19 mouse cellular contexts compared by ENCODE assay signal in the genomic region with DNA sequence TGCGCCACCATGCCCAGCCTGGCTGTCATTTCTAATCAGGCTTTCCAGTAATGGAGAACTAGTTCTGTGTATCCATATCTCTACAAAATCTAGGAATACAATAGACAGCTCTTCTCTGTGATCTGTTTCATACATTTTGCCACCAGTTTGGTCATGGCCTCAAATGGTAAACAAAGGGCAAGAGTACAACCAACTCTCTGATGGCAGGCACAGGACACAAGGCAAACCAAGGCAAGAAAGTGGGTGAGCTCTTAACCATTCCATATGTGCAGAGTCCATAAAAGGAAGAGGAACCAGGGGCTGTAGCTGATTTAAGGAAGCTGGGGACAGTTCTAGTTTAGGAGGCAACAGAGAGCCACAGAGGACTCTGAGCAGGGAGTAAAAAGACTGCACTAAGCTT. TPM values are rescaled to one million over a fixed set of nuclear protein-coding genes. Genes with fewer than 3 reads are reported as not detected.
DNase-seq lines count a peak whose midpoint lies in the region; ATAC-seq and TF ChIP-seq lines count a peak whose summit lies in the region.
"Had no signal": no experiment of that assay in that cellular context is flagged by ENCODE, and none has a peak within 500 bp of the region (broad histone marks: within the 10 kb centered on the region; RNA-seq: fewer than 3 reads in every experiment).

No protein-coding gene starts in this region.

- H3K9me3 ChIP-seq in liver, embryonic 12.5 days (replicated peaks) = no peaks in the 10 kb centered on the region
- no peaks in the 10 kb centered on the region for H3K9me3 ChIP-seq in liver, embryonic 11.5 days (ENCODE audit: control insufficient read depth, low read length)
- H3K9me3 ChIP-seq in midbrain, embryonic 11.5 days (ENCODE audit: control insufficient read depth, low read length) = no peaks in the 10 kb centered on the region
- no peaks in the 10 kb centered on the region for H3K9me3 ChIP-seq in midbrain, embryonic 10.5 days (replicated peaks)
- no peaks in the 10 kb centered on the region for H3K9me3 ChIP-seq in midbrain, embryonic 13.5 days
- H3K9me3 ChIP-seq: embryonic facial prominence, embryonic 10.5 days; embryonic facial prominence, embryonic 12.5 days; forebrain, embryonic 13.5 days; forebrain, embryonic 15.5 days had no signal

- H3K27ac ChIP-seq in liver, embryonic 12.5 days = 0 out of 2 replicates have a peak overlapping the region, but pooled peaks have one; percentile 7
- no peak overlapping the region; the same call in 1 of the 2 replicates for H3K27ac ChIP-seq in liver, embryonic 11.5 days (ENCODE audit: low read depth, low read length)
- H3K27ac ChIP-seq in midbrain, embryonic 11.5 days (ENCODE audit: low read depth, low read length) = no peak overlapping the region
- H3K27ac ChIP-seq in midbrain, embryonic 10.5 days (replicated peaks) = no peak overlapping the region
- peak overlapping the region; percentile 29; the same call in 1 of the 2 replicates for H3K27ac ChIP-seq in bone marrow macrophage, adult 2 months (ENCODE audit: insufficient read depth, low read depth, low read length)
- H3K27ac ChIP-seq in midbrain, embryonic 13.5 days = no peak overlapping the region
- H3K27ac ChIP-seq: embryonic facial prominence, embryonic 10.5 days; embryonic facial prominence, embryonic 12.5 days; forebrain, embryonic 13.5 days; forebrain, embryonic 15.5 days had no signal

- WGBS in liver, embryonic 12.5 days (ENCODE audit: insufficient replicate concordance) = 84% methylated on average over 1 of the region's 1 CpGs
- WGBS in liver, embryonic 11.5 days = 100% methylated on average over 1 of the region's 1 CpGs
- 92% methylated on average over 1 of the region's 1 CpGs for WGBS in midbrain, embryonic 11.5 days
- WGBS in midbrain, embryonic 10.5 days = 96% methylated on average over 1 of the region's 1 CpGs
- WGBS in midbrain, embryonic 13.5 days = 100% methylated on average over 1 of the region's 1 CpGs

- DNase-seq in liver, embryonic 11.5 days (ENCODE audit: low spot score) = no peak
- peak; percentile 73 for DNase-seq in midbrain, embryonic 11.5 days (ENCODE audit: low spot score, missing footprints)
- no peak for DNase-seq in midbrain, embryonic 10.5 days (ENCODE audit: low spot score)
- DNase-seq: adrenal gland, adult 2 months; adrenal gland, postnatal 10 days; adrenal gland, postnatal 25 days; cerebellum, adult 11-12 months; cerebellum, adult 2 months; cerebellum, adult 9-10 months; cerebellum, postnatal 10 days; cerebellum, postnatal 25 days had no signal

- H3K27me3 ChIP-seq in liver, embryonic 12.5 days (replicated peaks) = no peaks in the 10 kb centered on the region
- no peaks in the 10 kb centered on the region for H3K27me3 ChIP-seq in liver, embryonic 11.5 days (replicated peaks; ENCODE audit: control insufficient read depth, insufficient read depth, low read length)
- no peaks in the 10 kb centered on the region for H3K27me3 ChIP-seq in midbrain, embryonic 11.5 days (ENCODE audit: control insufficient read depth, insufficient read depth, low read length)
- H3K27me3 ChIP-seq in midbrain, embryonic 10.5 days (ENCODE audit: low read depth, poor library complexity, severe bottlenecking) = no peaks in the 10 kb centered on the region
- H3K27me3 ChIP-seq in midbrain, embryonic 13.5 days = no peaks in the 10 kb centered on the region
- H3K27me3 ChIP-seq: embryonic facial prominence, embryonic 12.5 days; forebrain, embryonic 13.5 days; forebrain, embryonic 15.5 days had no signal

- peaks cover 39% of the 10 kb centered on the region for H3K4me1 ChIP-seq in liver, embryonic 12.5 days
- peaks cover 13% of the 10 kb centered on the region for H3K4me1 ChIP-seq in liver, embryonic 11.5 days (replicated peaks; ENCODE audit: control insufficient read depth, insufficient read depth, low read length)
- peaks cover 8% of the 10 kb centered on the region for H3K4me1 ChIP-seq in midbrain, embryonic 11.5 days (ENCODE audit: control insufficient read depth, insufficient read depth, low read length)
- H3K4me1 ChIP-seq in midbrain, embryonic 10.5 days = peaks cover 22% of the 10 kb centered on the region
- H3K4me1 ChIP-seq in bone marrow macrophage, adult 2 months (ENCODE audit: control insufficient read depth, insufficient read depth, low read length) = peaks cover 23% of the 10 kb centered on the region
- peaks cover 22% of the 10 kb centered on the region for H3K4me1 ChIP-seq in midbrain, embryonic 13.5 days (replicated peaks)

- TF ChIP-seq POLR2A in bone marrow macrophage, adult 2 months (IDR thresholded peaks at IDR 0.05; ENCODE audit: borderline replicate concordance, low read depth, low read length) = no peak

- no peak for TF ChIP-seq CTCF in bone marrow macrophage, adult 2 months (IDR thresholded peaks at IDR 0.05; ENCODE audit: low read depth, low read length)

- no peak overlapping the region for H3K4me3 ChIP-seq in liver, embryonic 12.5 days
- no peak overlapping the region for H3K4me3 ChIP-seq in liver, embryonic 11.5 days (ENCODE audit: low read depth, low read length)
- H3K4me3 ChIP-seq in midbrain, embryonic 11.5 days (ENCODE audit: low read depth, low read length) = no peak overlapping the region
- H3K4me3 ChIP-seq in midbrain, embryonic 10.5 days = no peak overlapping the region
- no peak overlapping the region for H3K4me3 ChIP-seq in bone marrow macrophage, adult 2 months (ENCODE audit: insufficient read depth, low read length)
- no peak overlapping the region for H3K4me3 ChIP-seq in midbrain, embryonic 13.5 days (replicated peaks)
- H3K4me3 ChIP-seq: embryonic facial prominence, embryonic 10.5 days; embryonic facial prominence, embryonic 12.5 days; forebrain, embryonic 13.5 days; forebrain, embryonic 15.5 days had no signal

- no peak overlapping the region for H3K4me2 ChIP-seq in liver, embryonic 12.5 days
- no peak overlapping the region for H3K4me2 ChIP-seq in liver, embryonic 11.5 days
- H3K4me2 ChIP-seq in midbrain, embryonic 11.5 days = no peak overlapping the region
- H3K4me2 ChIP-seq in midbrain, embryonic 13.5 days (replicated peaks) = no peak overlapping the region
- H3K4me2 ChIP-seq: embryonic facial prominence, embryonic 12.5 days; forebrain, embryonic 13.5 days; forebrain, embryonic 15.5 days had no signal

- no peak for ATAC-seq in liver, embryonic 12.5 days
- no peak for ATAC-seq in liver, embryonic 11.5 days (replicated peaks; ENCODE audit: low FRiP score)
- no peak for ATAC-seq in midbrain, embryonic 11.5 days (ENCODE audit: low FRiP score)
- ATAC-seq in midbrain, embryonic 13.5 days = no peak
- ATAC-seq: forebrain, embryonic 13.5 days; forebrain, embryonic 15.5 days had no signal

- peaks cover 100% of the 10 kb centered on the region for H3K36me3 ChIP-seq in liver, embryonic 12.5 days
- peaks cover 66% of the 10 kb centered on the region for H3K36me3 ChIP-seq in liver, embryonic 11.5 days (ENCODE audit: control insufficient read depth, insufficient read depth, low read length)
- peaks cover 49% of the 10 kb centered on the region for H3K36me3 ChIP-seq in midbrain, embryonic 11.5 days (ENCODE audit: control insufficient read depth, insufficient read depth, low read length)
- peaks cover 93% of the 10 kb centered on the region for H3K36me3 ChIP-seq in midbrain, embryonic 10.5 days
- H3K36me3 ChIP-seq in midbrain, embryonic 13.5 days = peaks cover 83% of the 10 kb centered on the region

- no peak overlapping the region; the same call in 1 of the 2 replicates for H3K9ac ChIP-seq in liver, embryonic 12.5 days
- no peak overlapping the region for H3K9ac ChIP-seq in liver, embryonic 11.5 days (ENCODE audit: low read depth, low read length)
- H3K9ac ChIP-seq in midbrain, embryonic 11.5 days (ENCODE audit: low read length) = no peak overlapping the region
- H3K9ac ChIP-seq in midbrain, embryonic 13.5 days (replicated peaks) = no peak overlapping the region
- H3K9ac ChIP-seq: embryonic facial prominence, embryonic 12.5 days; forebrain, embryonic 13.5 days; forebrain, embryonic 15.5 days had no signal

RNA-seq across cellular contexts. Expression of a gene that starts 7.3 kb away (rescaled TPM):
- 20.1 and 20.6 TPM in 2 replicates for polyA plus RNA-seq in liver, embryonic 12.5 days (2016; fragmentation: Nextera tagmentation; extraction: Ambion mirVana)
- 23.0 and 24.0 TPM in 2 replicates for polyA plus RNA-seq in liver, embryonic 11.5 days (2014; fragmentation: Nextera tagmentation; extraction: Ambion mirVana)
- 25.7 and 27.2 TPM in 2 replicates for polyA plus RNA-seq in midbrain, embryonic 11.5 days (2014; fragmentation: Nextera tagmentation; extraction: Ambion mirVana)
- 53.2 and 61.1 TPM in 2 replicates for polyA plus RNA-seq in midbrain, embryonic 10.5 days (2016; fragmentation: Nextera tagmentation; extraction: Ambion mirVana)
- polyA plus RNA-seq in bone marrow macrophage, adult 2 months (2012; ENCODE audit: insufficient read depth, insufficient read length, missing spikeins) = 58.5 and 66.8 TPM in 2 replicates
- 61.4 and 63.1 TPM in 2 replicates for polyA plus RNA-seq in midbrain, embryonic 13.5 days (2015; fragmentation: Nextera tagmentation; extraction: Ambion mirVana)

RNA-seq across cellular contexts. Expression of a gene that starts 15.1 kb away (rescaled TPM):
- 70.5 and 73.0 TPM in 2 replicates for polyA plus RNA-seq in liver, embryonic 12.5 days (2016; fragmentation: Nextera tagmentation; extraction: Ambion mirVana)
- 124 and 130 TPM in 2 replicates for polyA plus RNA-seq in liver, embryonic 11.5 days (2014; fragmentation: Nextera tagmentation; extraction: Ambion mirVana)
- 92.6 and 99.7 TPM in 2 replicates for polyA plus RNA-seq in midbrain, embryonic 11.5 days (2014; fragmentation: Nextera tagmentation; extraction: Ambion mirVana)
- polyA plus RNA-seq in midbrain, embryonic 10.5 days (2016; fragmentation: Nextera tagmentation; extraction: Ambion mirVana) = 105 and 107 TPM in 2 replicates
- 67.0 and 72.6 TPM in 2 replicates for polyA plus RNA-seq in bone marrow macrophage, adult 2 months (2012; ENCODE audit: insufficient read depth, insufficient read length, missing spikeins)
- polyA plus RNA-seq in midbrain, embryonic 13.5 days (2015; fragmentation: Nextera tagmentation; extraction: Ambion mirVana) = 84.3 and 88.8 TPM in 2 replicates

RNA-seq across cellular contexts. Expression of a gene that starts 15.5 kb away (rescaled TPM):
- polyA plus RNA-seq in liver, embryonic 12.5 days (2016; fragmentation: Nextera tagmentation; extraction: Ambion mirVana) = 20.3 and 22.0 TPM in 2 replicates
- polyA plus RNA-seq in liver, embryonic 11.5 days (2014; fragmentation: Nextera tagmentation; extraction: Ambion mirVana) = 17.3 and 24.6 TPM in 2 replicates
- 23.8 and 28.4 TPM in 2 replicates for polyA plus RNA-seq in midbrain, embryonic 11.5 days (2014; fragmentation: Nextera tagmentation; extraction: Ambion mirVana)
- polyA plus RNA-seq in midbrain, embryonic 10.5 days (2016; fragmentation: Nextera tagmentation; extraction: Ambion mirVana) = 50.1 and 50.7 TPM in 2 replicates
- 32.0 and 33.5 TPM in 2 replicates for polyA plus RNA-seq in bone marrow macrophage, adult 2 months (2012; ENCODE audit: insufficient read depth, insufficient read length, missing spikeins)
- polyA plus RNA-seq in midbrain, embryonic 13.5 days (2015; fragmentation: Nextera tagmentation; extraction: Ambion mirVana) = 26.8 and 28.5 TPM in 2 replicates

RNA-seq across cellular contexts. Expression of a gene that starts 30.0 kb away (rescaled TPM):
- polyA plus RNA-seq in liver, embryonic 12.5 days (2016; fragmentation: Nextera tagmentation; extraction: Ambion mirVana) = 0.15 and 0.24 TPM in 2 replicates
- 0.52 and 1.6 TPM in 2 replicates for polyA plus RNA-seq in liver, embryonic 11.5 days (2014; fragmentation: Nextera tagmentation; extraction: Ambion mirVana)
- 4.1 and 4.8 TPM in 2 replicates for polyA plus RNA-seq in midbrain, embryonic 11.5 days (2014; fragmentation: Nextera tagmentation; extraction: Ambion mirVana)
- 6.6 and 8.4 TPM in 2 replicates for polyA plus RNA-seq in midbrain, embryonic 10.5 days (2016; fragmentation: Nextera tagmentation; extraction: Ambion mirVana)
- polyA plus RNA-seq in bone marrow macrophage, adult 2 months (2012; ENCODE audit: insufficient read depth, insufficient read length, missing spikeins) = not detected in 2 replicates
- 5.3 and 8.5 TPM in 2 replicates for polyA plus RNA-seq in midbrain, embryonic 13.5 days (2015; fragmentation: Nextera tagmentation; extraction: Ambion mirVana)
- polyA plus RNA-seq: C2C12 had no signal

RNA-seq across cellular contexts. Expression of a gene that starts 45.5 kb away (rescaled TPM):
- polyA plus RNA-seq in liver, embryonic 12.5 days (2016; fragmentation: Nextera tagmentation; extraction: Ambion mirVana) = 16.7 and 16.9 TPM in 2 replicates
- 23.2 and 23.9 TPM in 2 replicates for polyA plus RNA-seq in liver, embryonic 11.5 days (2014; fragmentation: Nextera tagmentation; extraction: Ambion mirVana)
- 25.6 and 26.5 TPM in 2 replicates for polyA plus RNA-seq in midbrain, embryonic 11.5 days (2014; fragmentation: Nextera tagmentation; extraction: Ambion mirVana)
- 29.4 and 36.1 TPM in 2 replicates for polyA plus RNA-seq in midbrain, embryonic 10.5 days (2016; fragmentation: Nextera tagmentation; extraction: Ambion mirVana)
- 74.2 and 75.9 TPM in 2 replicates for polyA plus RNA-seq in bone marrow macrophage, adult 2 months (2012; ENCODE audit: insufficient read depth, insufficient read length, missing spikeins)
- polyA plus RNA-seq in midbrain, embryonic 13.5 days (2015; fragmentation: Nextera tagmentation; extraction: Ambion mirVana) = 33.2 and 35.0 TPM in 2 replicates

Comparison
In these comparisons a context has a peak if more than half of its experiments do, and no peak if none do; other contexts are left out.
1. H3K27ac ChIP-seq: peak in liver, embryonic 12.5 days (single experiment) and bone marrow macrophage, adult 2 months (single experiment); none in liver, embryonic 11.5 days (single experiment), midbrain, embryonic 11.5 days (single experiment), midbrain, embryonic 10.5 days (single experiment) and midbrain, embryonic 13.5 days (single experiment).